Mouse (Mus musculus) gastrocnemius, postnatal 25 days (tissue): Measurements from ENCODE around the gene Fam163a. TPM values are rescaled to one million over a fixed set of nuclear protein-coding genes. Genes with fewer than 3 reads are reported as not detected.
A peak's percentile ranks its signal among the peaks of the same experiment; 100 is the strongest.
"Not testable (repeated sequence)": the region's sequence is repeated elsewhere in the genome, so short reads cannot be mapped to it uniquely, and the experiment has no call there.

ENCODE experiments used
- DNase-seq: peaks from one replicate; pipeline ENCODE4 v3.0.0; 2022
- total RNA-seq, 2 experiments: library from RNA; stranded (reverse); gene quantifications; 1 replicate in 1 of 2; 2 replicates in 1 of 2; pipeline ENCODE4 v1.2.3; 2021

Fam163a gene
- total RNA-seq, 2 experiments from 2014 or later: not detected

DNA sequence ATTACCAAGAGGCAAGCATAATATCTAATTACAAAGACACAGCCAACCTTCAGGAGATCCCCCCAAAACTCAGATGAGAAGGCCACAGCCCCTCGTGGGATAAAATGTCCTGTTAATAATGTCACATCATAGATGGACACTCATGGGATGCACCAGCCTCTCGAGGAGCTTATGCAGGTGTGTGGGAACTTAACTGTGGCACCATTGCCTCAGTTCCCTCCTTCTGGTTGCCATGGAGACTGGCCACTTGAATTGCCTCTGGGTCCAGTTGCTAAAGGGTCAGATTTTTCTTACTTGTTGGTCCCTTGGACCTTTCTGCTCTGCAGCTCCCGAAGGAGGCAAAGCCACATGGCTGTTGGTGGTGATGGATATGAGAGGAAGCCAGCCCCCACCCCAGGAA is 127.2 kb downstream of the Fam163a start:
- no peak for DNase-seq

DNA sequence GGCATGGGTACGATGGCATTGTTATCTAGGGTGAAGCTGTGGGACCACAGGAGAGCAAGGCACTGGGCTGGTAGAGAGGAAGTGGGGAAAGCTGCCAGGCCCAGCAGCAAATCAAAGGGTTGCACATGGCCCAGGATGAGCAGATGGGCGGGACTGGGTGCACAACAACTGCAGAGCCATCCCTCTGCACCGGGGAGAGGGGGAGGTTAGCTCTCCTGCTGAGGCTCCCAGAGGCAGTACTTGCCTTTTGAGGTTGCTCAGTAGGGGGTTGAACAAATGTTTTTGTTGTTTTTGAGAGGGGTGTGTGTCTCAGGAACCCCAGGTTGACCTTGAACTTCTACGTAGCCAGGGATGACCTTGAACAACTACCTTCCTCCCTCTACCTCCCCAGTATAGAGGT is 128.4 kb downstream of the Fam163a start:
- DNase-seq: no peak

- DNase-seq: no peak
Measured at GRCm38 (mm10) chr1:156074575-156074974, 130.3 kb downstream of the Fam163a start.

DNA sequence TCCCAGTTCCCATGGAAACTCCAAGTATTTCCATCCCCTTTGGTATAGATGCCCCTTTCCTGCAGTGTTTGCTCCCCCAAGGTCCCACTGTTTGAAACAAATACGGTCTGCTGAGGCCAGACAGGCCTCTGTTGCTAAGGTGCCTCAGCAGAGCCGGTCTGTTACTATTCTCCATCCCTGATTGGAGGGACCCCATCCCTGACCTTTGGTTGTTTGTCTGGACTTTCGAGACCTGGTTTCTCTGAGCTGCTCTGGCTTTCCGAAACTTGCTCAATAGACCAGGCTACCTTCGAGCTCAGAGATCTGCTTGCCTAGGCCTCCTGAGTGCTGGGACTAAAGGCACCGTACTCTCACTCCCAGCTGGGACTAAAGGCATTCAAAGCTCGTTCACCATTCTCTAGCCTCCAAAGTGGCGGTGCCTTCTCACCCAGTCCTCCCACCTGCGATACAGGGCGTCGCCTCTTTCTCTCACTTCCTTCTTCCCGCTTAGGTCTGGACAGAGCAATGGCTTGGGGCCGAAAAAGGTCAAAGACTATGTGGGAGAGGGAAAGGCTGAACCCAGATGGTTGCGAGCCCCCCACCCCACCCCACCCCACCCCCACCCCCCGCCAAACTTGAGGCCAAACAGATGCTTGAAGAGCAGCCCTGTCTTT is 131.5 kb downstream of the Fam163a start:
- DNase-seq: no peak

DNA sequence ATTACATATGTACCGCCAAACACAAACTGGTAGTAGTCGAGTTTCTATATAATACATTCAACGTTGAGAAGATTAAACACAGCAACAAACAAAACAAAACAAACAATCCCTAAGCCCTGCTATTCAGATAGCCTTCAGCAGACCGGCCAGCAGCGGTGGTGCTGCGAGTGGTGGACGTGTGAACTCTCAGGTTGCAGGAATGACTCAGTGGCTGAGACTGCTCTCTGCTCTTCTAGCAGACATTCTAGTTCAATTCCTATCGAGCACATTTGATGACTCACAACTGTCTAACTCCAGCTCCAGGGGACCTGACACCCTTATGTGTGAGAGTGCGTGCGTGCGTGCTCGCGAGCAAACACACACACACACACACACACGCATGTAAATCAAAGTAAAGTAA is 134.7 kb downstream of the Fam163a start:
- no peak for DNase-seq

DNA sequence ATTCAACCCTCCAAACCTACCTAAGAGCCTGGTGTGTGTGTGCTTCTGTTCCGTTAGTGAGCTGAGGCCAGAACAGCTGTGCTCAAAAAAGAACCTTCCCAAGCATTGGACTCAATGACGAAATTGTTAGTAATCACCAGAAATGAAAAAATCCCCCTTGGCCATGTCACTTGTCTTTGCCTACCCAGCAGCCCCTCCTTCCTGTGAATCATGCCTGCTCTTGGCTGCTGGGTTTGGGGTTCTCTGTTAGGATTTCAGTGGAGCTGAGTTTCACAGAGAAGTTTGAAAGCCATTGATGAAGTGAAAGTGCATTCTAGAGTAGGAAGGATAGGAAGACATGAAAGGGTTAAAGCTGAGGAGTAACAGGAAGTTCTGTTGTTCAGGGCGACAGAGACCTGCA is 138.7 kb downstream of the Fam163a start:
- no peak for DNase-seq

GRCm38 (mm10) chr1:156062193-156062592 is 142.6 kb downstream of the Fam163a start:
- DNase-seq: no peak

GRCm38 (mm10) chr1:156058207-156058606 is 146.6 kb downstream of the Fam163a start:
- no peak for DNase-seq

GRCm38 (mm10) chr1:156046688-156047087 is 158.1 kb downstream of the Fam163a start:
- peak; percentile 59 for DNase-seq

GRCm38 (mm10) chr1:156044211-156044611 is 160.6 kb downstream of the Fam163a start:
- DNase-seq: no peak

DNA sequence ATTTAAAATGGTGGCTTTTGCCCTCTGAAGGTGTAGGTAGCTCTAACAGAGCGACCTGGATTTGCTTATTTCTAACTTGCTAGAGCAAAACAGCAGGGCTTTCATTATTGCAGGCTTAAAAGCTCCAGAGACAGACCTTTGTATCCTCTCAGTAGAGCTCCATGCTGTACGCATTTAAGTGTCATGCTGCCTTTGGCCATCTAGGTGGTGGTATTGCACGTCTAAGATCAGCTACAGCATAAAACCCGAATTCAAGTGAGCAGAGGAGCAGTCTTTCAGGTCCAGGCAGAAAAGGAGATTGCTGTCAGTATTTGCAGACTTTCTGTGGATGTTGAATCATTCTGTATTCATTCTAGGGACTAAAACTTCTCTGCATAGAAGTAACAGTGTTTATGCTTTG is 161.8 kb downstream of the Fam163a start:
- peak; percentile 26 for DNase-seq

DNA sequence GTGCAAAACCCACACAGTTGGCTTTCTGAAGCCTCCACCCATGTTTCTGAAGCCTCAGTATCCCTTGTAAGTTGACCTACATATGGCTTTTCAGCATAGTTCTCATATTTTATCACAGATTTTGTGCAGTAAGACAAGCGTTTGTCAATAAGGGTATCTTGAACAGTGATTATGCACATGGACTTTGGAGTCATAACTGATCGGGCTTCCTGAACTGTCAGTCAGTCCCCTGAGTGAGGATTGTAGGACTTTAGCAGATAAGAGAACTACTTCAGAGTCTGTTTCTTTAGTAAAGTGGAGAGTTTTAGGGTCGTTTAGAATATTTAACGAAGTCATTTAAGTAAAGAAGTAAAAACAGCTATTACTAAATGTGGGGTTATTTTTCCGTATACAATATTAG is 162.3 kb downstream of the Fam163a start:
- no peak for DNase-seq

DNA sequence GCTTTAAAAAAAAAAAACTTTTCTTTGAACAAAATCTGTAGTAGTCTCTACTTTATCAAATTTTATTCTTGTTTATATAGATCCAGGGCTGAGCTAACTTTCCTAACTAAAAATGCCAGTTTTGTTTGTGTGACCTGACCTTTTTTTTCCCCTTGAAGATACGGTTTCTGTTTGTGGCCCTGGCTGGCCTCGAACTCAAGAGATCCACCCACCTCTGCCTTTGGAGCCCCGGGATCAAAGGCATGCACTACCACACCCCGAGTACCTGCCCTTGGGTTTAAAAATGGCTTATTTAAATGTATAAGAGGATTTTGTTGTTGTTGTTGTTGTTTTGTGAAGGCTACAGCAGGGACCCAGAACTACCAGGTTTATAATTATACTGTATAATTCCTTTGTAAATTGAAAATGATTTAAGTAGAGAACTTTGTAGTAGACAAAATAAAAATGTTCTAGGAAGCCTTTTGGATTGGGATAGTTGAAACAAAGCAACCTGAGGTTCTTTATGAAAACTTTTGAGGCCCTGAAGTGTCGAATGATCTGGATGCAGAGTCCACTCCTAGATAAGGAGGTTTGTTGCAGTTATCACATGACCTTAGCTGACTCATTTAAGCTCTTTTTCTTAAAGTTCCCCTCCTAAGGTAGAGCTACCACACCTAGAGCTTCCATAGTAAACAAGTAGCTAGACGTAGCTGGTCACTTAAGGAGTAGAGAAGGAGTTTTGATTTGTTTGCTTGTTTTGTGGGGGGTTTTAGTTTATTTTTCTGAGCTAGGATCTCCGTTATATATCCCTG is 163.2 kb downstream of the Fam163a start:
- DNase-seq: no peak

- peak; percentile 90 for DNase-seq
Measured at GRCm38 (mm10) chr1:156040731-156041401, 164.0 kb downstream of the Fam163a start.

GRCm38 (mm10) chr1:156039989-156040388 is 164.8 kb downstream of the Fam163a start:
- not testable (repeated sequence) for DNase-seq

DNA sequence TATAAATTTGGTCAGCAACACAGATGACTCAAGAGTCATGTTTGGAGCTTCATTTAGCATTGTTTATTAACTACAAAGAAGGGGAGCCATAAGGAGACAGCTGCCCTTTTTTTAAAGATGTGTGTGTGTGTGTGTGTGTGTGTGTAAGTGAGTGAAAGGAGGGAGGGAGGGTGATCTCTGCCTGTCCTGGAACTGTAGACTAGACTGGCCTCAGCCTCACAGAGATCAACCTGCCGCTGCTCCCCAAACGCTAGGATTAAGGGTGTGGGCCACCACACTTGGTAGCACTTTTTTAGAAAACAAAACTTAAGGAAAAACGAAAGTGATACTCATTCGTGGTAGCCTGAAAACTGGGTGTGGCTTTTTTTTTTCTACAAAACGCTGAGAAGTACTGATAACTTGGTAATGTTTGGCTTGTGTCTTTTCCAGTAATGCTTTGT is 167.7 kb downstream of the Fam163a start:
- DNase-seq: peak; percentile 26

DNA sequence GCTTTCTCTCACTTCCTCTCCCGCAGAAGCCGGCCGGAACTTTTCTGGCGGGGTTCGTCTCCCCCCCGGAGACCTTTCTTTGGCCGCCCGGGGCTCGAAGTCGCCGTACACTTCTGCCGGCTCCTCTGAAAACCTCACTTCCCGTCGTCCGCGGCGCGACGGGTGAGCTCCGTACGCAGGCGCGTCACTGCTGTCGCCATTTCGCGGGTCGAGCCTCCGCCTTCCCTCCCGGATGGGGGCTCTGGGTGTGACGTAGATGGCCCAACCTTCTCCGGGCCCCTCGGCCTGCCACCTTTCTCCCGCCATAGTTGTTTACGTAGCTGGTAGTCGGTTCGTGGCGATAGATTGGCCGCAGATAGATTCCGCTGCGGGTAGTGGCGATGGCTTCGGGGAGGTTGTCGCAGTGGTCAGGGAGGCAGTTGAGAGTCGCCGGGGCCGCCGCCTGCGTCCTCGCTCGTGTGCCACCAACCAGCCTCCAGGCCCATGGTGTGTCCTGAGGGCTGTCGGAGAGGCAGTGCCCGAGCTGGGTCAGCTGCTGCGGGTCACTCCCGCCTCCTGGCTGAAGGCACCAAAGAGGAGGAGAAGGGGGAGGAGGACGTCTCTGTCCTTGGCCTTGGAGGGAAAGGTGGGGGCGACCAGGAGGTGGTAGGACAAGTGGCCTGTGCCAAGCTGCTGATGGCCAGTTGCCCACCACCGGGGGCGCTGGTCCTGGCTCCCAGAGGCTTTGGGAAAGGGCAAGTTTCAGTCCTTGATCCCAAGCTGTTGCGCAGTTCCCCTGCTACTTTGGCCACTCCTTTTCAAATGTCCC is 168.7 kb downstream of the Fam163a start, which contains the start of gene Tor1aip1:
Tor1aip1 (minus strand) TSS at position 551 of the 808 bp plus-strand sequence.
- DNase-seq: peak; percentile 99

DNA sequence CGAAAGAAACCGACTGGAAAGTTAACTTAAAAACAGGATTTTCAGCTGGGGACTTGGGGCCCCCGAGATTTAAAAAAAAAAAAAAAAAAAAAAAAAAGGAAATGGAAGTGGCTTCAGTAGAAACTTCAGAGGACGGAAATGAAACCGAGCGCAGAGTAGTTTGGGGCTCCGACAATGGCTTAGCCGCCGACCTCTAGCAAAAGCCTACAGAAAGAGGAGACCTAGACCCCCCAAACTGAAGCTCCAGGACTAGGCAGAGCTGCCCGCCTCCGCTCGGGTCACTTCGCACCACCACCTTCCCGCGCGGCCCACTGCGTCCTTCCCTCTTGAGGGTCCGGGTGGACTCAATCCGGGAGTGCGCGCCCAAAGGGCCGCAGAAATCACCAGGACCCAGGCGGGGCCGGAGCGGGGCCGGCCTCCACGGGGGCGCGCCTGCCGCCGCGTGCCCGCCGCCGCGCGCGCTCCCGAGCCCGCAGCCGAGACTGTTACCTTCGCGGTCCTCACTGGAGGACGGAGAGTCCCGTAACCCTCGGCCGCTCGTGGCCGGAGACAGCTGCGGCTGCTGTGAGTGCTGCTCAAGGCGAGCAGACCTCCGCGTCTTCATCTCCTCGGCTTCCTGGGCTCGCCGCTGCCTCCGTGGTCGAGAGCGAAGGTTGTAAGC is 169.4 kb downstream of the Fam163a start, which contains the start of gene Tor1aip2:
Tor1aip2 (plus strand) TSS at position 135 of the 661 bp plus-strand sequence.
- no peak for DNase-seq

GRCm38 (mm10) chr1:156034661-156035060 is 170.2 kb downstream of the Fam163a start:
- no peak for DNase-seq

DNA sequence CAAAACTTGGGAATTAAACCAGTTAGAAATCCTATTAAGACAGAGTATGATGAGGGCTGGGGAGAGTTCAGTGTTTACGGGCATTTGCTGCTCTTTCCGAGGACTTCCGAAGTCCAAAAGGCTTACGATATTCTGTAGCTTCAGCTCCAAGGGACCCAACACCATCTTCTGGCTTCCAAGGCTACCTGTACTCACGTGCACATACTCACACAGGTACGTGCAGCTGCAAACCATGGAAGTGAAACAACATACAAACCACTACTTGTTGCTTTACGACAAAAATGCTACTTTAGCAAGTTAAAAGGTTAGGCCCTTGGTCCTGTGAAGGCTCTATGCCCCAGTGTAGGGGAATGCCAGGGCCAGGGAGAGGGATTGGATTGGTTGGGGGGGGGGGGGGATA is 170.9 kb downstream of the Fam163a start:
- DNase-seq: no peak

DNA sequence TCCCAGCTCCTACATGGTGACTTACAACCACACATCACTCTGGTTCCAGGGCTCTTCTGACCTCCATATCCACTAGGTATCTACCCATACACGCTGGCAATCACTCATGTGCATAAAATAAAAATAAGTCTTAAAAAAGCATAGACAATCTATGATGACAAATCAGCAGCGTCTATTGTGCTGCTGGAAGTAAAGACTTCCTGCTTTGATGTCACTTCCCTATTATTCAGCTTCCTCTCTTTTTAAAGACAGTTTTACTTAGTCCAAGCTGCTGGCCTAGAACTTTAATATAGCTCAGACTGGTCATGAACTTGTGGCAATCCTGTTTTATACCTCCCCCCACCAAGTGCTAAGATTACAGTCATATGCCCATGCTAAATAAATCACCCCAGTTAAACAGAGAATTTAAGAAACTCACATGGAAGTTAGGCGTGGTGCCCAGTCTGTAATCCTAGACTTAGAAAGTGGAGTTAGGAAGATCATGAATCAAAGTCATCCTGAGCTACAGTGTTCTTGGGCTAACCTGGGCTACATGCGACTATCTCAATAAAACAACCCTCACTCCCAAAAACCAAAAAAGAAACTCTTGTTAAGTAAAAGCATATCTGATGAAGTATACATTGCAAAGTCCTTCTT is 176.4 kb downstream of the Fam163a start:
- no peak for DNase-seq
